Mouse (Mus musculus) intestine, embryonic 14.5 days (tissue): Measurements from ENCODE around the gene Naa60. TPM values are rescaled to one million over a fixed set of nuclear protein-coding genes. Genes with fewer than 3 reads are reported as not detected.
A peak's percentile ranks its signal among the peaks of the same experiment; 100 is the strongest.

Experiments used
- ATAC-seq: fragments of 200-750 bp; cut with Nextera tagmentation; replicated peaks from 2 replicates; pipeline ENCODE4 v1.8.0; 2017; ENCODE audit warnings: low read depth, moderate number of reproducible peaks, moderate TSS enrichment, moderate library complexity; ENCODE audit not compliant: low FRiP score, low TSS enrichment
- DNase-seq: peaks from one replicate; pipeline ENCODE4 v3.0.0-alpha.2; 2018; ENCODE audit warnings: low spot score
- H3K27ac ChIP-seq: fragments of 300-500 bp; sonication (generic); 2 replicates; pipeline ENCODE4 v1.5.1; 2014; ENCODE audit warnings: low read depth, mild to moderate bottlenecking, control low read depth
- H3K27me3 ChIP-seq: fragments of 300-500 bp; sonication (generic); replicated peaks from 2 replicates; pipeline ENCODE4 v1.6.1; 2014; ENCODE audit warnings: low read length, control low read depth; ENCODE audit not compliant: control insufficient read depth, insufficient read depth
- H3K36me3 ChIP-seq: fragments of 300-500 bp; sonication (generic); 2 replicates; pipeline ENCODE4 v1.6.1; 2014; ENCODE audit warnings: low read length, control low read depth; ENCODE audit not compliant: control insufficient read depth, insufficient read depth
- H3K4me1 ChIP-seq: fragments of 300-500 bp; sonication (generic); replicated peaks from 2 replicates; pipeline ENCODE4 v1.6.1; 2014; ENCODE audit warnings: low read length, control low read depth, mixed read lengths; ENCODE audit not compliant: control insufficient read depth, insufficient read depth
- H3K4me2 ChIP-seq: fragments of 300-500 bp; sonication (generic); 2 replicates; pipeline ENCODE4 v1.6.1; 2014; ENCODE audit warnings: low read length
- H3K4me3 ChIP-seq: fragments of 300-500 bp; sonication (generic); 2 replicates; pipeline ENCODE4 v1.5.1; 2014; ENCODE audit warnings: low read depth, low read length, control low read depth, mixed read lengths
- H3K9ac ChIP-seq: fragments of 300-500 bp; sonication (generic); 2 replicates; pipeline ENCODE4 v1.6.1; 2014; ENCODE audit warnings: mild to moderate bottlenecking, low read length
- H3K9me3 ChIP-seq: fragments of 300-500 bp; sonication (generic); 2 replicates; pipeline ENCODE4 v1.6.1; 2016; ENCODE audit warnings: low read length, control low read depth; ENCODE audit not compliant: control insufficient read depth
- WGBS: fragments of 180-500 bp; shearing (Covaris S2); extraction: QIAGEN DNeasy Blood & Tissue Kit; methylation state at CpG from one replicate; pipeline ENCODE4 v1.1.7; 2014; 5-methylcytosine and 5-hydroxymethylcytosine counted together
- polyA plus RNA-seq: library from polyadenylated mRNA; unstranded; fragments of >200 nt; fragmentation: Nextera tagmentation; extraction: Ambion mirVana; gene quantifications from 2 replicates; pipeline ENCODE4 v1.2.1, GENCODE M21; 2014

Naa60 gene
- polyA plus RNA-seq, 1 experiment from 2014 or later: 46.9 TPM

- ATAC-seq (no peak), DNase-seq (no peak)
- Histone ChIP-seq H3K4me3 (no peak overlapping the region), H3K9me3 (no peaks in the 10 kb centered on the region), H3K36me3 (peaks cover 66% of the 10 kb centered on the region), H3K9ac (no peak overlapping the region), H3K4me1 (no peaks in the 10 kb centered on the region), H3K4me2 (no peak overlapping the region), H3K27me3 (no peaks in the 10 kb centered on the region), H3K27ac (no peak overlapping the region)
- 96% methylated on average over 1 of the region's 1 CpGs for WGBS
Observed at GRCm38 (mm10) chr16:3896553-3896952, 24.4 kb downstream of the Naa60 start.

GRCm38 (mm10) chr16:3907471-3907870 is 35.3 kb downstream of the Naa60 start:
- H3K36me3 ChIP-seq: peaks cover 35% of the 10 kb centered on the region
- no peak for ATAC-seq
- no peaks in the 10 kb centered on the region for H3K9me3 ChIP-seq
- H3K27me3 ChIP-seq: no peaks in the 10 kb centered on the region
- H3K4me2 ChIP-seq: no peak overlapping the region
- no peak for DNase-seq
- H3K4me1 ChIP-seq: 0 out of 2 replicates have a peak, but pooled peaks cover 5% of the 10 kb centered on the region
- H3K27ac ChIP-seq: no peak overlapping the region
- WGBS: 71% methylated on average over 2 of the region's 2 CpGs
- H3K4me3 ChIP-seq: no peak overlapping the region
- H3K9ac ChIP-seq: no peak overlapping the region

- Histone ChIP-seq H3K4me1 (0 out of 2 replicates have a peak, but pooled peaks cover 5% of the 10 kb centered on the region), H3K9ac (peak within 1 kb of the TSS; percentile 65), H3K36me3 (peaks cover 37% of the 10 kb centered on the region), H3K4me2 (peak within 1 kb of the TSS; percentile 62), H3K9me3 (no peaks in the 10 kb centered on the region), H3K4me3 (peak within 1 kb of the TSS; percentile 59), H3K27me3 (no peaks in the 10 kb centered on the region), H3K27ac (0 out of 2 replicates have a peak within 1 kb of the TSS, but pooled peaks have one; percentile 58)
- DNase-seq: peak; percentile 96
- WGBS: under 1% methylated on average over 33 of the region's 33 CpGs
- ATAC-seq: peak; percentile 98
Observed at GRCm38 (mm10) chr16:3908537-3909111, 36.4 kb downstream of the Naa60 start, which contains the start of the genes 1700037C18Rik and Cluap1. Gene 1700037C18Rik, minus strand, starts transcription at chr16:3908689. Gene Cluap1, plus strand, starts transcription at chr16:3908801.

GRCm38 (mm10) chr16:3909118-3909517 is 36.9 kb downstream of the Naa60 start:
- H3K4me2 ChIP-seq: peak overlapping the region; percentile 62
- DNase-seq (no peak), ATAC-seq (no peak; the same call in 1 of the 2 replicates)
- no peaks in the 10 kb centered on the region for H3K27me3 ChIP-seq
- peak overlapping the region; percentile 59 for H3K4me3 ChIP-seq
- no peaks in the 10 kb centered on the region for H3K9me3 ChIP-seq
- peak overlapping the region; percentile 65 for H3K9ac ChIP-seq
- H3K4me1 ChIP-seq: 0 out of 2 replicates have a peak, but pooled peaks cover 5% of the 10 kb centered on the region
- WGBS: 6% methylated on average over 20 of the region's 20 CpGs
- peaks cover 37% of the 10 kb centered on the region for H3K36me3 ChIP-seq
- H3K27ac ChIP-seq: no peak overlapping the region

GRCm38 (mm10) chr16:3920756-3921155 is 48.6 kb downstream of the Naa60 start:
- no peak for ATAC-seq
- WGBS: 95% methylated on average over 2 of the region's 2 CpGs
- H3K36me3 ChIP-seq: peaks cover 63% of the 10 kb centered on the region
- no peak overlapping the region for H3K27ac ChIP-seq
- H3K27me3 ChIP-seq: no peaks in the 10 kb centered on the region
- H3K4me1 ChIP-seq: no peaks in the 10 kb centered on the region
- no peak overlapping the region for H3K4me2 ChIP-seq
- no peak for DNase-seq
- no peaks in the 10 kb centered on the region for H3K9me3 ChIP-seq
- no peak overlapping the region for H3K4me3 ChIP-seq
- H3K9ac ChIP-seq: no peak overlapping the region

- DNase-seq: no peak
- Histone ChIP-seq H3K4me2 (no peak overlapping the region), H3K27ac (no peak overlapping the region), H3K27me3 (no peaks in the 10 kb centered on the region), H3K36me3 (peaks cover 66% of the 10 kb centered on the region), H3K4me1 (no peaks in the 10 kb centered on the region), H3K9me3 (no peaks in the 10 kb centered on the region), H3K4me3 (no peak overlapping the region), H3K9ac (no peak overlapping the region)
- ATAC-seq: no peak
- 92% methylated on average over 3 of the region's 3 CpGs for WGBS
Observed at GRCm38 (mm10) chr16:3923515-3923914, 51.3 kb downstream of the Naa60 start.

- peaks cover 67% of the 10 kb centered on the region for H3K36me3 ChIP-seq
- H3K4me2 ChIP-seq: no peak overlapping the region
- ATAC-seq (no peak), DNase-seq (no peak)
- H3K27me3 ChIP-seq: no peaks in the 10 kb centered on the region
- no peak overlapping the region for H3K27ac ChIP-seq
- H3K9ac ChIP-seq: no peak overlapping the region
- H3K9me3 ChIP-seq: no peaks in the 10 kb centered on the region
- H3K4me1 ChIP-seq: no peaks in the 10 kb centered on the region
- no peak overlapping the region for H3K4me3 ChIP-seq
- WGBS: 92% methylated on average over 4 of the region's 4 CpGs
Observed at GRCm38 (mm10) chr16:3923966-3924365, 51.8 kb downstream of the Naa60 start.

- Histone ChIP-seq H3K9ac (no peak overlapping the region), H3K4me3 (no peak overlapping the region), H3K36me3 (peaks cover 58% of the 10 kb centered on the region), H3K27ac (no peak overlapping the region), H3K27me3 (no peaks in the 10 kb centered on the region), H3K4me1 (no peaks in the 10 kb centered on the region), H3K4me2 (no peak overlapping the region), H3K9me3 (no peaks in the 10 kb centered on the region)
- no peak for DNase-seq
- ATAC-seq: no peak
- 26% methylated on average over 1 of the region's 1 CpGs for WGBS
Observed at GRCm38 (mm10) chr16:3928582-3928981, 56.4 kb downstream of the Naa60 start.

- DNase-seq: no peak
- H3K9ac ChIP-seq: no peak overlapping the region
- H3K9me3 ChIP-seq: no peaks in the 10 kb centered on the region
- no peaks in the 10 kb centered on the region for H3K27me3 ChIP-seq
- H3K4me2 ChIP-seq: no peak overlapping the region
- H3K27ac ChIP-seq: no peak overlapping the region
- ATAC-seq: no peak
- H3K4me3 ChIP-seq: no peak overlapping the region
- WGBS: 82% methylated on average over 7 of the region's 7 CpGs
- H3K4me1 ChIP-seq: no peaks in the 10 kb centered on the region
- H3K36me3 ChIP-seq: peaks cover 58% of the 10 kb centered on the region
Observed at GRCm38 (mm10) chr16:3929151-3929550, 57.0 kb downstream of the Naa60 start.
